Mouse (Mus musculus): Measurements from ENCODE around the gene Slc39a7.
"Not testable (repeated sequence)": the region's sequence is repeated elsewhere in the genome, so short reads cannot be mapped to it uniquely, and the experiment has no call there.

Slc39a7 gene

GRCm38 (mm10) chr17:34029890-34030595 lies 1.4 kb downstream of the Slc39a7 start:
- no peak for DNase-seq (ENCODE audit: low spot score)

GRCm38 (mm10) chr17:34029150-34029889 lies 2.2 kb downstream of the Slc39a7 start:
- DNase-seq (ENCODE audit: low spot score), result no peak

- no peak for DNase-seq (ENCODE audit: low spot score)
Observed at GRCm38 (mm10) chr17:34028501-34029149, 2.9 kb downstream of the Slc39a7 start.

GRCm38 (mm10) chr17:34027656-34028223 lies 3.7 kb downstream of the Slc39a7 start, which contains the start of gene H2-Ke6:
H2-Ke6 (minus strand) TSS chr17:34028060.
- peak; percentile 97 for DNase-seq (ENCODE audit: low spot score)

GRCm38 (mm10) chr17:34026917-34027655 lies 4.4 kb downstream of the Slc39a7 start:
- DNase-seq (ENCODE audit: low spot score), result peak; percentile 60

- DNase-seq (ENCODE audit: low spot score), result peak; percentile 23
Observed at GRCm38 (mm10) chr17:34026221-34026620, 5.3 kb downstream of the Slc39a7 start.

GRCm38 (mm10) chr17:34025756-34026151 lies 5.7 kb downstream of the Slc39a7 start:
- peak; percentile 85 for DNase-seq (ENCODE audit: low spot score)

GRCm38 (mm10) chr17:34024861-34025755 lies 6.4 kb downstream of the Slc39a7 start:
- DNase-seq (ENCODE audit: low spot score), result peak; percentile 69

GRCm38 (mm10) chr17:34024317-34024821 lies 7.1 kb downstream of the Slc39a7 start, which contains the start of gene Ring1:
Ring1 (minus strand) TSS chr17:34024680.
- peak; percentile 94 for DNase-seq (ENCODE audit: low spot score)

- DNase-seq (ENCODE audit: low spot score), result no peak
Observed at GRCm38 (mm10) chr17:34023678-34024077, 7.8 kb downstream of the Slc39a7 start.

- no peak for DNase-seq (ENCODE audit: low spot score)
Observed at GRCm38 (mm10) chr17:34022987-34023386, 8.5 kb downstream of the Slc39a7 start.

GRCm38 (mm10) chr17:34022414-34022783 lies 9.1 kb downstream of the Slc39a7 start:
- no peak for DNase-seq (ENCODE audit: low spot score)

GRCm38 (mm10) chr17:34021539-34022413 lies 9.7 kb downstream of the Slc39a7 start:
- DNase-seq (ENCODE audit: low spot score), result no peak

GRCm38 (mm10) chr17:34013436-34013835 lies 18.0 kb downstream of the Slc39a7 start:
- DNase-seq (ENCODE audit: low spot score), result no peak

- no peak for DNase-seq (ENCODE audit: low spot score)
Observed at GRCm38 (mm10) chr17:34010156-34010555, 21.3 kb downstream of the Slc39a7 start.

GRCm38 (mm10) chr17:34006570-34006969 lies 24.9 kb downstream of the Slc39a7 start:
- DNase-seq (ENCODE audit: low spot score), result no peak

- peak; percentile 59 for DNase-seq (ENCODE audit: low spot score)
Observed at GRCm38 (mm10) chr17:34003426-34003825, 28.1 kb downstream of the Slc39a7 start.

- DNase-seq (ENCODE audit: low spot score), result not testable (repeated sequence)
Observed at GRCm38 (mm10) chr17:34000796-34001195, 30.7 kb downstream of the Slc39a7 start.

- peak; percentile 87 for DNase-seq (ENCODE audit: low spot score)
Observed at GRCm38 (mm10) chr17:34000150-34000537, 31.3 kb downstream of the Slc39a7 start, which contains the start of gene H2-K1. H2-K1 (minus strand) TSS chr17:34000347.
